Mouse (Mus musculus): ENCODE data around the gene Sh2b1.

The Sh2b1 gene

DNA sequence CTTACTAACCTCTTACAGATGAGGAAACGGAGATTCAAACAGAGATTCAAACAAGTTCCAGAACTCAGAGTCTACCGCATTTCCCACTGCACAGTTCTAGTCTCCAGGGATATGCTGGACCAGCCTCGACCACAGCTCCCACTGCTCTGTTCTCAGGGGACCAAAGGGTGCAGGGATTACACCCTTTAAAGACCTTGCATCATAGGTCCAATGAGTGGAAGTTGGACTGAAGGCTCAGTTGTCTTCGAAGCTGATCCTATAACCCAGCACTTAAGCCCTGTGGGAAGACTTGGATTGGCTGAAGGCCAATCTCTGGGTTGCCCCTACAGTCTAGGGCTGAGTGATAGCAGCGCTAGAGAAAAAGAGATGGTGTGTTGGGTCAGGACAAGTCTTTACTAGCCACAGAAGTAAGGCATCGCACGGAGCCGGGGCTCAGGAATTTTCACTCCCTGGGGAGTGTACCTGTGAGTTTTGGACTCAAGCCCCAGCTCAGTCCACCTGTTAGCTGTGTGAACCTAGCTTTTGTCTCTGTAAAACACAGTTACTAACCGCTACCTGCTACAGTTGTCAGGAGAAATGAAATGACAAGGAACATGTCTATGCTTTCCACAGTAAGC is 1.6 kb downstream of the Sh2b1 start:
- DNase-seq, result peak; percentile 90

DNA sequence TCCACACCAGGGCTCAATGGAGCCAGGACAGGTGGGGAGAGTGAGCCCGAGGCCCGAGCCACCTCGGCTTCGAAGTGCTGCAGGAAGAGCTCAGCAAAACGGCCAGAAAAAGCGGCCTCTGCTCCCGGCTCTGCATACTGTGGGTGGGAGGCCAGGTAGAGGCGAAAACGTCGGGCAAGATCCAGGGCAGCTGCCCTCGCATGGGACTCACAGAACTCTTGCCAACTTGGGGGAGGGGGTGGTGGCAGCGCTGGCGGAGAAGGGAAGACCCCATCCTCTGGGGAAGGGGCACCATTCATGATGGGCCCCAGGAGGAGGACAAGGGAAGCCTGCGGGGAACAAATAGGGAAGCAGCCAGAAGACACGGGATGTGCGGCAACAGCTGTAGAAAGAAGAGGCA is 2.5 kb downstream of the Sh2b1 start:
- DNase-seq, result peak; percentile 92

DNA sequence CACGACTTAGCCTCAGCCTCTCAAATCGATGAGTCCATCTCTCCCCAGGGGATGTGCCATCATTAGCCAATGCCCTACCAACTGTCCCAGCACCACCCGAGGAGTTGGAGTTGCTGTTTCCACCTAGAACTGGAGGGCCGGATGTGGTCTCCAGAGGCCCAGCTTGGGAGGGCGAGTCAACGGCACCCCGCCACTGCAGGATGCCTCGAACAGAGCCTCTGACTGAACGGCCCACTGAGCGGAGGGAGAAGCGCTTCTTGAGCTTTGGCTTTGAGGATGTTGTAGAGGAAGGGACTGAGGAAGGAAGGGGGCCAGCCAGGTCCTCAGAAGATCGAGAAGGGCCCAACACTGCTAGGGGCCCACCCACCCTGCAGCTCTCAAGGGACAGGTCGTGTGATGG is 2.9 kb downstream of the Sh2b1 start:
- no peak for DNase-seq

DNA sequence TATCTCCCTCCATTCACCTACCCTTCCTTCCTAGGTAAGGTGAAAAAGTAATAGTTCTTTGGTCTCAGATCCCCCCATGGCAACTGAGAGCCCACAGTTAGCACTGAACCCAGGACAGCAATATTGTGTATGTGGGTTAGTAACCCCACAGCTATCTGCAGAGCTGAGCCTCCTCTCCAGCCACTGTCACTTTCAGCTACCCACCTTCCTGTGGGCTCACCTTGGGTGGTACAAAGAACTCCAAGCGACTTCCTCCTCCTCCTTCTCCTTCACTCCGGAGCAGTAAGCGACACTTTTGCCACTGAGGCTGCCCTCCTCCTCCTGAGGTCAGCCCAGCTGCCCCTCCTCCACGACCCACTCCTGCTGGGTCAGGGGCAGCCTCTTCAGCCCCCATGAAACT is 3.4 kb downstream of the Sh2b1 start:
- no peak for DNase-seq

DNA sequence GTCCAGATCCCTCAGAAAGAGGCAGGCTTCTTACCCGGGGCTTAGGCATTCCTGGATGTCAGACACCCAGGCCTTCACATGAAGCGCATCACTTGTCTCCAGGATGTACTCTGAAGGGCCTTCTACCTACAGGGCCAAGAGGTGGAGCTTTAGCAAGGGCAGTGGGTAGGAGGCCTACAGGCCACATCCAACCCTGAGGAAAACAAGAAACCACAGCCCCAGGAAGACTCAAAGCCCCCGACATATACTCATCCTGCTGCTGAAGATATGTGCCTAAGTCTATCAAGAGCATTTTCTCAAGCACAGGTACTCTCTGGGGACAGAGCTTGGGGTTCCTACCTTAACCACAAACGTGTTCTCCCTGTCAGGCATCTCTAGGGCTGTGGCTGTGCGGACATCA is 3.9 kb downstream of the Sh2b1 start:
- no peak for DNase-seq

DNA sequence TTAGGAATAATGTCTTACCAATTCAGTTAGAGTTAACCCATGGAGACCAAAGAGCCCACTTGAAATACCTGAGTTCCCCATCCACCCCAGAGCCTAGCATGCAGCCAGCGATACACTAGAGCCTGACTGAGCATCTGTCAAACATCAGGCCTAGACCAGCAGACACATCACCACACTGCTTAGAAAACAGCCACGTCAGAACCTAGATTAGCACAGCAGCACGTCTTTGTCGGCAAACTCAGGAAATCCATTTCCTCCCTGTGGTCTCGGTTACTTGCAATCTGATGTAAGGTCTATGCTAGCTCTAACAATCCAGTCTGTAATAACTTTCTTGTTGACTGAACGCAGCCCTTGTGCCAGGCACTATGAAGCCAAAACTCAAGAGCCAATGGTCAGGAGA is 5.1 kb downstream of the Sh2b1 start:
- DNase-seq, result no peak

DNA sequence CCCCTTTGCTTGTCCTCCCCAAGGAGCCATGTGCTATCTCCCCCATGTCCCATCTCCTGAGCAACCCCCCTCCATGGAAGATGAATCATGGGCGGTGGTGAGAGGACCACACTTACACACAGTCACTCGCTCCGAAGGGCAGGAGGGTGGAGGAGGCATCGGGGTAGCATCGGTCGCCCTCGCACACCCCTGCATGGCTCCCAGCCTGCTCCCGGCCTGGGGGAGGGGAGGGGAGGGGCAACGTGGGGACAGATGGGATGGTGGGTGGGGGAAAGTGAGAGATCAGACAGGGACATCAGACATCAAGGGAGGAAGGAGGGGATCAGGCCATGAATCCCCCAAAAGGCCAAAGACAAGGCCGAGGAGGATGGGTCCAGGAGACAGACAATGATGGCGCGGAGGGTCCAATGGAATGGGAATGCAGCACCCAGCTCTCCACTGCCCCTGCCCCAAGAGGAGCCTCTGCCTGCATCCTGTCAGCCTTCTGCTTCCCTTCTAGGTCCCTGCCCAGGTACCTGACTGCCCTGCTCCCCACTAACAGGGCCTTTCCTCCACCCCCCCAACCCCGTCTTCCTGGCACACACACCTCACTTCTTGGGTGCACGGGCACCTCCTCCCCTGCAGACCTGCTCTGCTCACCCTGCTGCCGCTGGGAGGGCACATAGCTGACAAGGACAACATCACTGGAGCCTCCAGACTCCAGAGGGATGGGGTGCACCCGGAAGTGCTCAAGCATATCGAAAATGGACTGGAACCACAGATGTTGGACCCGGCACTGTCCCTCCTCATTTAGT is 7.2 kb downstream of the Sh2b1 start:
- peak; percentile 91 for DNase-seq

DNA sequence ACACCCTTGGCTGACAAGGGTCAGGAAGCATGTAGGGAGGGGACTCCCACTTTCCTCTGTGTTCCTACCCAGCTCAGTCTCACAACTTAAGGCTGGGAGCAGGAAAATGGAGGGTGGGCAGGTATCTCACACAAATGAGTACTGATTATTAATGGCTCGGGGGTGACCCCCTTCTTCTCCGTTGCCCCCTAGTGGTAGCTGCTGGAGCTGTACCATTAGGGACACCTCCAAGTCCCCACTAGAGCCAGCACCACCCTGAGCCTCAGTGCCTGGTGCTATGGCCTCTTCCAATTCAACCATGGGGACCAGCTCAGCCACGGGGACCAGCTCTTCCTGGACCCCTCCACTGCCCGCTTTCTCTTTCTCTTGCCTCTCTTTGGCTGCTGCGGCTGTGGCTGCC is 8.0 kb downstream of the Sh2b1 start:
- DNase-seq, result peak; percentile 94

DNA sequence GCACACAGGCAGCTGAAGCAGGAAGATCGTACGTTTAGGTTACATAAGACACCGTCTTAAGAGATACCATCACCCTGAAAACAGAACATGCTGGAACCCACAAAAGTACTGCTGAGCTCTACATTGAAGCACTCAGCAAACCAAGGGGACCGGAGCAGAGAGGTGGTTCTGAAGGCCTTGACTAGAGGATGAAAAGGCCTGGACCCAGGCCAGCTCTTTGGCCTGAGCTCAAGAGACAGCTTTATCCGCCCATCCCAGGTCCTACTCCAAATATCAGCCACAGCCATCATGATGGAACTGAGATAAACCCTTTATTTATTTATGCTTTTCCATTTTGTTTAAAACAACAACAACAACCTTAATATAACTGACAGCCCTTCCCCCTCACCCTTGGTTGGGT is 8.5 kb downstream of the Sh2b1 start:
- DNase-seq, result no peak

DNA sequence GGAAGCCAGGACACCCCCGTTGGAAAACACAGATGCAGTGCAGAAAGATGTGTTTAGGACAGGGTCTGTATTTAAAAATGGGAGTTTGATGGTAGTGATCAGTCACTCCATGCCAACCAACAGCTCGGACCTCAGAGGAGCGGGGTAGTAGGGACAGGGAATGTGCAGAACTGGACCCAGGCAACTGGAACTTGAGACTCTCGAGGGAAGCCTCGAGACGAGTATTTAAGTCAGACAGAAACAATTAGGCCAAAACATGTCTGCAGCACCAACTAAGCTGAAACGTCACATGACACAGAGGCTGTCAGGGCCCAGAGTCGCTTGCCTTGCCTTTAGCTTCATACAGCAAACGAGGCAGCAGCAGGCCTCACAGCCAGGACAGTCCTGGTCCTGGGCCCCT is 9.1 kb downstream of the Sh2b1 start:
- no peak for DNase-seq

DNA sequence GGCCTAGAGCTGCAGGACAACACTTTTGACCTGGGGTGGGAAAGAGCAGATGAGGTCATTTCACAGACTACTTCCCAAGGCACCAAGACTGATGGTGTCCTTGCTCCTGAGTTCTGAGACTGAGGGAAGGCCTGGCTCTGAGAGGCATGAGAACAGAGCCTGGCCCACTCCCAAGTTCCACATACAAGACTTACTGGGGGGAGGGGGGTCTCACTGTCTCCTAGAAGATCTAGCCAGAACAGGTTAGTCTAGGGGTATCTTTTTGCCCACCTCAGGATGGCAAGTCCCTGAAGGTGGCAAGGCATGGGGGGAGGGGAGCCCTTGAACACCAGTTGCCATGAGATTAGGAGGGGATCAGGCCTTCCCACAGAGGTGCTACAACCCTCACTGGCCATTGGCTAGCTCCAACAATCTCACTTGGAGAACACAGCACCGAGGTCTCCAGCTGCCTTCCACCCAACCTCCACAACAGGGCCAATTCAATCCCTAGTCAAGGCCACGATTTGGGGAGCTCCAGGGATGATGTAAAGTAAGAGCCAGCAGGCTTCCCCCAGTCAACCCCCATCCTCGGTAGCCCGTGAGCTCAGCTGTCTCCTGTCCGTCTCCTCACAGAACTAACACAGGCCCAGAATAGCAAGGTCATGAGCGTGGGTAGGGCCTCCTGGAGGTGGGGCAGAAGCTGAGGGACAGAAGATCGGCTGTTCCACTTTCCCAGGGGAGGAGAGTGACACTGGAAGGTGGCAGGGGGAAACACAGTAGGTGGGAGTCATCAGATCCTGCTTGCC is 9.8 kb downstream of the Sh2b1 start:
- peak; percentile 97 for DNase-seq

DNA sequence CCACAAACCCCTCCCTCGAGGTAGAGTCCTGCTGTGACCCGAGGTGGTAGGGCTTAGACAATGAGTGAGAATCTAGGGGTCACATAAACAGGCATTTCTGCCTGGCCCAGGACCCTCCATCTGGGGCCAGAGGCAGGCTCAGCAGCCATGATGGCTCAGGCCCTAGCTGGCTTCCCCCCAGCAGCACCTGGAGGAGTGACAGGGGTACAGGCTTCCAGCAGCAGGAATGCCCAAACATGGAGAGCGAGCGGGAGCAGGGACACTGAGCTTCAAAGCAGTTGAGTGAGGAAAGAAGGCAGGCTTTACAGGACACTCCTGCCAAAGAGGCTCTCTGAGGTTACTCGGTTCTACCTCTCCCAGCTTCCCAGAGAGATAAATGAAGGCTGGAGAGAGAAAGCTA is 10.4 kb downstream of the Sh2b1 start:
- DNase-seq, result peak; percentile 93

DNA sequence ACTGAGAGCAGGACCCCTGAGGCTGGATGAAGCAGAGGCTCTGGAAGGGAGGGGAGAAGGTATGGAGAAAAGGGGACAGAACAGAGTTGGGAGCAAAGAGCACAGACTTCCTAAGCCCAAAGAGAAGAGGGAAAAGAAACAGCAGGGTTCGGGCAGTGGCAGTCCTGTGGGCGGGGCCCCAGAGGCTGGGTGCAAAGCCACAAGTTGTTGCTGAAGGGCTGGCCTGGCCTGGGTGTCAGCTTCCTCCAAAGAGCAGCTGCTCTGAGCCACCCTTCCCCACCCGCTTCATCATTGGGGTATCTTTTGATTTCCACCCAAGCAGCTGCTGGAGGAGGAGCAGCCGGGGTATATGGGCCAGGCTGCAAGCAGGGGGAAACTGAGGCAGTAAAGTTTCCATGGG is 11.1 kb downstream of the Sh2b1 start:
- peak; percentile 95 for DNase-seq

DNA sequence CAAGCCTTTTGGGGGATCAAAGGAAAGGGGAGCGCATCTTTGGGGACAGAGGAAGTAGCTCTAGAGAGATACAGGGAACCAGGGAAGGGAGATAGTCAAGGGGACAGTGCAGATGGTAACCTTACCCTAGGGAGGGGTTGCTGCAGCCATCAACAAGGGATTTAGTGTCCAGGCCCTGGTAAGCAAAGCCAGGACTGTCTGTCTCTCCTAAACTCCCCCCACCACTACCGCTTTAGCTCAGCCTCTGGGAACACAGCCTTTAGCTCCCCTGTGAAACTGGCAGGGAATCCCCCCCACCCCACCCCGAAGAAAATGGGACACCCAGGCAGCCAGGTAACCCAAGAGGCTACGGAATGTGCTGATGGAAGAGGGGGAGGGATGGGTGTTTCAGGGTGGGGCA is 11.7 kb downstream of the Sh2b1 start:
- no peak for DNase-seq

DNA sequence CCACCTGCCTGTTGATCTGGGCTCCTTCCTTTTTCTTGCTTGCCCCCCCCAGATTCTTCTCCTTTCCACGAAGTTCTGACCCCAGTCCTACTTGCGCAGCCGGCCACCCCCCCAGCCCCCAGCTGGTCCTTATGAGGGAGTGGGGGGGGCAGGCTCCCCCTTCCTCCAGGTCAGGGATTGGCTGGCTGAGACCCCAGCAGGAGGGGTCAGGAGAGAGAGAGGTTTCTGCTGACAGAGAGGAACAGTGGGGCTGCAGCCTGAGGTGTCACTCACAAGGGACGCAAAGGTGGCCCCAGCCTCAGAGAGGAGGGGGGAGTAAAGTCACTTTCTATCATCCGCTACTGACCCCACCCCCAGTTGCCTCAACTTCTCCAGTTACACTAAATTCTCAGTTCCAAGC is 12.2 kb downstream of the Sh2b1 start, which contains the start of gene Atp2a1:
Atp2a1 (minus strand) TSS at position 105 of the 400 bp plus-strand sequence.
- no peak for DNase-seq

DNA sequence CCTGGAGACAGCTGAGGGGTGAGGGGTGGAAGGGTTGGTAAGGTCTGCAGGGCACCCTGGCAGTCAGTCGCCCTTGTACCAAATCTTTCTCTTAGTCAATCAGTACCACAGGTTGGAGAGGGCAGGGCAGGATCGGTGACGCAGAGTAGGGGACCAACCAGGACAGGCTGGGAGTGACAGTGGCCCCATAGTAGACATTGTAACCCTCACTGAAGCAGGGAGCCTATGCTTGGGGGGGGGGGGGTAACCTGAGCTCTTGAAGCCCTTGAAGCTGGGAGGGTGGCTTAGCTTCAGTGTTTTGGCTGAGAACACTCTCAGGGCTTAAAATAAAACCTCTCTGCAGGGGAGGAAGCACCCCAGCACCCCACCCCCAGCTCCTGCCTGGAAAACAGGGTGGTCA is 13.6 kb downstream of the Sh2b1 start:
- no peak for DNase-seq

DNA sequence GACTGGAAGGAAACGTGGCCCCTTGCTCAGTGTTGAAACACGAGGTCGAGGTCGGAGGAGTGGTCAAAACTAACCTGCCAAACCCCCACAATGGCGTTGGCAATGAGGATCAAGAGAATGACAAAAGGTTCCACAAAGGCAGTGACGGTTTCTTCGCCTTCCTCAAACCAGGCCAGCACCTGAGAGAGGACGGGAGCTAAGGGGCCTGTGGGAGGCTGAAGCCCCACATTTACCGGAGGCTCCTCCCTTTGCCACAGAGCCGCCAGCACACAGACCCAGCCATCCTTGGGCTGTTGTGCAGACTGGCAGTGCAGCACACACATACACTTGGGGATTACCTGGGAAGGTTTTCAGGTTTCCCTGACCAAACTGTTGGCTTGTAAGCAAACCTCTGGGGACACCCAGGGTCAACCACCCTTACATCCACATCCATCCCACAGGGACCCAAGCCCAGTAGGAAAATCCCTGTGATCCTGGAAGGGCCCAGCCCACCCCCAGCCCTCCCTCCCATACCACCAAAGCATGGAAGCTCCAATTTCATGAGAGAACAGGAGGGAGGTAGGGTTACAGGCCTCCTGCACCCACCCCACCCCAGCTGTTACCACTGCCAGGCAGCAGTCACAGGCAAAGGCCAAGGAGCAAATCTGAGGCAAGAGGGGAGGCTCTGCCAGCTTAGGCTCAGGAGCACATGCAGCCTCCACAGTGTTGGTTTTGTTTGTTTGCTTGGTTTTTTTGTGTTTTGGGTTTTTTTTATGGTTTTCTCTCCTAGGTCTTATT is 14.4 kb downstream of the Sh2b1 start:
- DNase-seq, result no peak

DNA sequence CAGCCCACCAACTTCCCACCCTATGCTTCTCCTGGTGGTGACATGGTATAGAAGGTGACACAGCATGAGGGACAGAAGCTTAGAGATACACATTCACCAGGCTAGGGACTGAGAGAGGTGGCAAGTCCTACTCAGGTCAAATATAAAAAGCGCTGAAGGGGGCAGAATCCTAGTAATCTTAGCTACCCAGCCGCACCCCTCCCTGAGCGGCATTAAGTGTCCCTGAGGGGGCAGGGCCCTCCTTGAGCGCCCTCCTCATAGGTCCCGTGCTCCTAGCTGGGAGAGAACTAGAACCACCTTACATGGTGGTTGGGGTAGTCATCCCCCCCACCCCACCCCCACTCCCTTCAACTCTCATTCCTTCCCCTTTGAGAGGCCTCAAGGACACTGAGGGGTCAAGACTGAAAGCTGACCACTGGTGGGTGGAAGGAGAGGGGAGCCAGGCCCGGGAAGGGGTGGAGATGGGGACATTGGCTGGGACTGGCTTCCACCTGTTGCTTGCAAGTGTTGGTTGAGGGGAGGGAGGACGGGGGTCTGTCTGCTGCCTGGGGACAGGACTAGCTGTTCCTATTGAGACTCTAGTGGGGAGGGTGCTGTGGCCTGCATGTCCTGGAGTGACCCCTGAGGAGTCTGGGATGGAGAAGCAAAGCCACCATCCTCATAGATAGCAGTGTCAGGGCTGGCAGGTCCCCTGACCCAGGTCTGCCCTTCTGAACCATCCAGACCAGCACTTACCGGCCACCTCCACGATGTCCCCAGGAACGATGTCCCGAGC is 16.2 kb downstream of the Sh2b1 start:
- DNase-seq, result no peak

DNA sequence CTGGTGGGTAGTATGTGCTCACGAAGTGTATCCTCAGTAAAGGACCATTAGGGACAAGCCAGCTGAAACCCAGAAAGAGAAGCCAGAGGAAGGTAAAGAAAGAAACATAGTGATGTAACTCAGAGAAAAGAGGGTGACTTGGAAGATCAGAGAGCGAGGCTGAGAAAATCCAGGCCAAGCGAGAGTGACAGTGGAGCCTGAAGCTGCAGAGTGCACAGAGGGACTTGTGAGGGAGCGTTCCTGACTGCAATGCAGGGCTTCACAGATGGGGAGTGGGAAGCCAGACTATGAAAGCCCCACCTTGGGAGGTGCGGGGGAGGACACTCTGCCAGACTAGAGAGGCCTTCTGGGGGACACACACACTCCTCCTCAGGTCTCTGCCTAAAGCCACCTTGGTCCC is 17.0 kb downstream of the Sh2b1 start:
- DNase-seq, result no peak

DNA sequence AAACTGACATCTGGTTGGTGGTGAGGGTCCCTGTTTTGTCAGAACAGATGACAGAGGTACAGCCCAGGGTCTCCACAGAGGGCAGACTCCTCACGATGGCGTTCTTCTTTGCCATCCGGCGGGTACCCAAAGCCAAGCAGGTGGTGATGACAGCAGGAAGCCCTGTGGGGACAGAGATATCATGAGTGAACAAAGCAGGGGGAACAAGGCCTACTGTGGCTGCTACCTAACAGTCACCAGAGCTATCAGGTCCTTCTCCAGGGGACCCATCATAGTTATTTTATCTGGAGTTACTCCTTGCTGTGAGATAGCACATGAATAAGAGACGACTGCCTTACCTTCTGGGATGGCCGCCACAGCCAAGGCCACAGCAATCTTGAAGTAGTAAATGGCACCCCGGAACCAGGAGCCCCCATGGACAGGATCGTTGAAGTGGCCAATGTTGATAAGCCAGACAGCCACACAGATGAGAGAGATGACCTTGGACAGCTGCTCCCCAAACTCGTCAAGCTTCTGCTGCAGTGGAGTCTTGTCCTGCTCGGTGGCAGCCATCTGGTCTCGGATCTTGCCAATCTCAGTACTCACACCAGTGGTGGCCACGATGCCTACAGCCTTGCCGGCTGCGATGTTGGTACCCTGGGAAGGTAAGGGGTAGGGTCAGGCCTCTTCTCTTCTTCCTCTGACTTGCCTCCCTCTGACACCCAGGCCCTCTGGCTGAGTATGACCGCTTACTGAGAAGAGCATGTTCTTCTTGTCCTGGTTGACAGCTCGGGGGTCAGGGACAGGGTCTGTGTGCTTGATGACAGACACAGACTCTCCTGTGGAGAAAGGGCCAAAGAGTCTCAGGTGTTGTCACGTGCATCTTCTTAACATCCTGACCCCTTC is 18.6 kb downstream of the Sh2b1 start:
- DNase-seq, result peak; percentile 89

DNA sequence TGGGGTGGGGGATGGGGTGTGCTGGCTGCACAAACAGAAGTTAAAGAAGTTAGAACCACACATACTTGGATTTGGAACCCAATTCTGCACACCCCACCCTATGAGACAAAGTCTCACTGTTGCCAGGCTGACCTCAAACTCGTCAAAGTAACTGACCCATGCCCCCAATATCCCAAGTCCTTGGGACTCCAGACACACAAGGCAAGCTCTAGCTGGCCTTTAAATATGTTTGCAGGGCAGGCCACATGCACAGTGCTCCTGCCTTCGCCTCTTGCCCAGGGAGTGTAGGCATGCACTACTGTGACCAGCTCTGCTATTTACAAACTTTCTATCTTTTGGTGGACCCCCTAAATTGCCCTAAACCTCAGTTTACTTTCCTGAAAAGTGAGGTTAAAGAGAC is 20.0 kb downstream of the Sh2b1 start:
- no peak for DNase-seq

Data from heart, adult 11 months (tissue).